Mouse (Mus musculus) testis, adult 2 months (tissue): ENCODE measurements around the gene Dixdc1.

Source experiments
- CTCF ChIP-seq: fragments of 200-500 bp; IDR thresholded peaks from 2 replicates; pipeline ENCODE4 v1.5.1; 2012; ENCODE audit warnings: low read depth, mild to moderate bottlenecking, inconsistent platforms, low read length, moderate library complexity; ENCODE audit not compliant: control insufficient read depth, insufficient read depth, insufficient replicate concordance
- POLR2A ChIP-seq: fragments of 200-500 bp; IDR thresholded peaks from 2 replicates; pipeline ENCODE4 v1.6.1; 2012; ENCODE audit warnings: low read depth, mild to moderate bottlenecking, inconsistent platforms, low read length, moderate library complexity; ENCODE audit not compliant: control insufficient read depth

DNA sequence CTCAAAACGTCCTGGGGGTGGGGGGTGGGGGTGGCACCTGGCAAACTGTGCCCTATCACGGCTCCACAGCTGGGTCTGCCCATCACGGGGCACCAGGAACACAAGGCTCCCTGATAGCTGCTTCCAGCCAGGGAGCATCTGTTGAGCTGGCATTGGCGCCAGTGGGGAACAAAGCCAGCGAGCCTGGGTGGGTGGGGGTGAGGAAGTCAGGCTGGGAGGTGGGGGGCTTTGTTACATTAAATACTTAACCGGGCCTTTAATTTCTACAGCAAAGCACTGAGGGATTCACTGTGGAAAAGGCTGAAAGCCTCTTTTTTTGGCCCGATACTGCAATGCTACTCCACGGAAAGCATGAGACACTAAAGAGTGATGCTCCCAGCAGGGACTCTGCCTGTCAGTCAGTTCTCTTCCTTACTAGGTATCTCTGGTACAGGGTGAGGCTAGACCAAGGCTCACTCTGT is 16.8 kb downstream of the Dixdc1 start:
- no peak for TF ChIP-seq POLR2A
- TF ChIP-seq CTCF = no peak
